ENCODE assay signal across 22 mouse cellular contexts in genomic region chr13:56176310-56176709, GRCm38 (mm10). TPM values are rescaled to one million over a fixed set of nuclear protein-coding genes. Genes with fewer than 3 reads are reported as not detected.
DNase-seq lines count a peak whose midpoint lies in the region; ATAC-seq and TF ChIP-seq lines count a peak whose summit lies in the region.
"Had no signal": no experiment of that assay in that cellular context is flagged by ENCODE, and none has a peak within 500 bp of the region (broad histone marks: within the 10 kb centered on the region; RNA-seq: fewer than 3 reads in every experiment).

No protein-coding gene starts in this region.

- H3K4me1 ChIP-seq in megakaryocyte, embryonic 14.5 days, result peaks cover 52% of the 10 kb centered on the region
- H3K4me1 ChIP-seq in limb, embryonic 13.5 days, result peaks cover 53% of the 10 kb centered on the region
- no peaks in the 10 kb centered on the region for H3K4me1 ChIP-seq in small intestine, adult 2 months (ENCODE audit: control insufficient read depth, insufficient read depth, insufficient read length, low read length)
- H3K4me1 ChIP-seq: midbrain, embryonic 15.5 days had no signal

- TF ChIP-seq CTCF in small intestine, adult 2 months (IDR thresholded peaks at IDR 0.05; ENCODE audit: extremely low read depth, insufficient read length, insufficient replicate concordance, low read depth, low read length), result no peak

- H3K36me3 ChIP-seq in megakaryocyte, embryonic 14.5 days (replicated peaks; ENCODE audit: low read length), result no peaks in the 10 kb centered on the region
- no peaks in the 10 kb centered on the region for H3K36me3 ChIP-seq in limb, embryonic 13.5 days
- no peaks in the 10 kb centered on the region for H3K36me3 ChIP-seq in small intestine, adult 2 months (ENCODE audit: control insufficient read depth, insufficient read depth, low read length)
- H3K36me3 ChIP-seq: embryonic facial prominence, embryonic 13.5 days; heart, embryonic 13.5 days; midbrain, embryonic 15.5 days had no signal

- WGBS in limb, embryonic 13.5 days, result 65% methylated on average over 9 of the region's 9 CpGs
- 84% methylated on average over 9 of the region's 9 CpGs for WGBS in small intestine, adult 2 months

- DNase-seq in thymus, postnatal 36 days, result peak; percentile 51 to 71
- no peak for DNase-seq in layer of hippocampus, adult 18-20 months (ENCODE audit: low spot score in 2 of 2)
- no peak for DNase-seq in spleen, postnatal 10 days (ENCODE audit: low spot score in 2 of 2)
- DNase-seq in Muller cell, postnatal 12 days (ENCODE audit: inconsistent ontology term), result no peak
- DNase-seq: B cell, adult 2 months; cerebellum, adult 9-10 months; forebrain, postnatal 0 days; gastrocnemius, adult 2 months; heart, adult 11 months; heart, postnatal 36 days; kidney, adult 8-10 months; kidney, postnatal 25 days had no signal

- no peak for TF ChIP-seq POLR2A in small intestine, adult 2 months (IDR thresholded peaks at IDR 0.05; ENCODE audit: low read depth, low read length)

- H3K9me3 ChIP-seq in megakaryocyte, embryonic 14.5 days, result no peaks in the 10 kb centered on the region
- no peaks in the 10 kb centered on the region for H3K9me3 ChIP-seq in limb, embryonic 13.5 days
- H3K9me3 ChIP-seq: embryonic facial prominence, embryonic 13.5 days; heart, embryonic 13.5 days; midbrain, embryonic 15.5 days had no signal

- H3K27ac ChIP-seq in limb, embryonic 13.5 days, result peak overlapping the region; percentile 73
- peak overlapping the region; percentile 42 for H3K27ac ChIP-seq in small intestine, adult 2 months (ENCODE audit: insufficient read depth, low read depth, low read length)
- H3K27ac ChIP-seq: gastrocnemius, adult 2 months; heart, embryonic 13.5 days; hindbrain, embryonic 14.5 days; left cerebral cortex, adult 2 months; midbrain, embryonic 15.5 days had no signal

- H3K4me3 ChIP-seq in megakaryocyte, embryonic 14.5 days (replicated peaks), result peak overlapping the region; percentile 64
- no peak overlapping the region for H3K4me3 ChIP-seq in limb, embryonic 13.5 days
- H3K4me3 ChIP-seq in small intestine, adult 2 months (ENCODE audit: low read depth, low read length), result peak overlapping the region; percentile 18; the same call in 1 of the 2 replicates
- H3K4me3 ChIP-seq: embryonic facial prominence, embryonic 13.5 days; gastrocnemius, adult 2 months; heart, embryonic 13.5 days; left cerebral cortex, adult 2 months; midbrain, embryonic 15.5 days had no signal

- ATAC-seq in megakaryocyte, adult 5-6 weeks (ENCODE audit: poor library complexity, severe bottlenecking), result no peak
- ATAC-seq in limb, embryonic 13.5 days (ENCODE audit: low FRiP score, low read depth), result no peak
- ATAC-seq: forebrain, postnatal 0 days; lung, postnatal 0 days; midbrain, embryonic 15.5 days had no signal

- no peak overlapping the region for H3K4me2 ChIP-seq in limb, embryonic 13.5 days (replicated peaks)
- H3K4me2 ChIP-seq: embryonic facial prominence, embryonic 13.5 days; heart, embryonic 13.5 days; hindbrain, embryonic 14.5 days; midbrain, embryonic 15.5 days had no signal

- H3K9ac ChIP-seq in limb, embryonic 13.5 days, result no peak overlapping the region; the same call in 1 of the 2 replicates
- H3K9ac ChIP-seq: embryonic facial prominence, embryonic 13.5 days; forebrain, postnatal 0 days; heart, embryonic 13.5 days; hindbrain, embryonic 14.5 days; midbrain, embryonic 15.5 days had no signal

- H3K27me3 ChIP-seq in megakaryocyte, embryonic 14.5 days (replicated peaks), result peaks cover 15% of the 10 kb centered on the region
- no peaks in the 10 kb centered on the region for H3K27me3 ChIP-seq in limb, embryonic 13.5 days
- no peaks in the 10 kb centered on the region for H3K27me3 ChIP-seq in small intestine, adult 2 months (ENCODE audit: control insufficient read depth, insufficient read depth, low read length)
- H3K27me3 ChIP-seq: midbrain, embryonic 15.5 days had no signal

RNA-seq across cellular contexts. Expression of gene Tifab, which starts 2.4 kb away (rescaled TPM):
- 3.1 and 6.6 TPM in 2 replicates for polyA plus RNA-seq in megakaryocyte, embryonic 14.5 days (2012; ENCODE audit: insufficient read depth, low replicate concordance)
- 161 and 168 TPM in 2 replicates for total RNA-seq in megakaryocyte, adult 5-6 weeks (2015)
- 230 and 238 TPM in 2 replicates for total RNA-seq in megakaryocyte, adult 5-6 weeks (2017)
- polyA plus RNA-seq in limb, embryonic 13.5 days (2015; fragmentation: Nextera tagmentation; extraction: Ambion mirVana), result 1.5 and 1.7 TPM in 2 replicates
- polyA plus RNA-seq in small intestine, adult 2 months (2012; rRNA removed), result 4.6 and 8.2 TPM in 2 replicates
- total RNA-seq in layer of hippocampus, adult 18-20 months (2021), result 1 to 10 TPM; 1.3 TPM

RNA-seq across cellular contexts. Expression of gene H2afy, which starts 40.1 kb away (rescaled TPM):
- polyA plus RNA-seq in megakaryocyte, embryonic 14.5 days (2012; ENCODE audit: insufficient read depth, low replicate concordance), result 149 and 331 TPM in 2 replicates
- 304 and 326 TPM in 2 replicates for total RNA-seq in megakaryocyte, adult 5-6 weeks (2015)
- 669 and 674 TPM in 2 replicates for total RNA-seq in megakaryocyte, adult 5-6 weeks (2017)
- 422 and 433 TPM in 2 replicates for polyA plus RNA-seq in limb, embryonic 13.5 days (2015; fragmentation: Nextera tagmentation; extraction: Ambion mirVana)
- 59.8 and 93.3 TPM in 2 replicates for polyA plus RNA-seq in small intestine, adult 2 months (2012; rRNA removed)
- 100 to 1,000 TPM; 115 to 121 TPM for total RNA-seq in layer of hippocampus, adult 18-20 months (2021)

Comparison
In these comparisons a context has a peak if more than half of its experiments do, and no peak if none do; other contexts are left out.
1. DNase-seq: peak in thymus, postnatal 36 days (2 of 2); none in layer of hippocampus, adult 18-20 months (0 of 2), spleen, postnatal 10 days (0 of 2) and Muller cell, postnatal 12 days (single experiment).